In genomic region chr4:107783541-107783940, GRCm38 (mm10) we compare ENCODE assay signal across 20 mouse cellular contexts. TPM values are rescaled to one million over a fixed set of nuclear protein-coding genes. Genes with fewer than 3 reads are reported as not detected.
DNase-seq lines count a peak whose midpoint lies in the region; ATAC-seq and TF ChIP-seq lines count a peak whose summit lies in the region.
"Had no signal": no experiment of that assay in that cellular context is flagged by ENCODE, and none has a peak within 500 bp of the region (broad histone marks: within the 10 kb centered on the region; RNA-seq: fewer than 3 reads in every experiment).

No protein-coding gene starts in this region.

- no peak for TF ChIP-seq POLR2A in brain, embryonic 14.5 days (IDR thresholded peaks at IDR 0.05; ENCODE audit: borderline replicate concordance, extremely low read depth, insufficient read depth, insufficient read length, poor library complexity, severe bottlenecking)

- no peaks in the 10 kb centered on the region for H3K9me3 ChIP-seq in kidney, postnatal 0 days (replicated peaks; ENCODE audit: low read length)
- H3K9me3 ChIP-seq in midbrain, embryonic 14.5 days (ENCODE audit: control insufficient read depth, low read length): no peaks in the 10 kb centered on the region
- no peaks in the 10 kb centered on the region for H3K9me3 ChIP-seq in midbrain, embryonic 16.5 days (replicated peaks; ENCODE audit: control insufficient read depth, low read length, poor library complexity, severe bottlenecking)
- H3K9me3 ChIP-seq in heart, embryonic 11.5 days (replicated peaks; ENCODE audit: control insufficient read depth, low read length): no peaks in the 10 kb centered on the region
- H3K9me3 ChIP-seq: embryonic facial prominence, embryonic 15.5 days; heart, embryonic 13.5 days; hindbrain, embryonic 15.5 days; intestine, embryonic 15.5 days; liver, embryonic 15.5 days had no signal

- TF ChIP-seq CTCF in kidney, postnatal 0 days (IDR thresholded peaks at IDR 0.05; ENCODE audit: low read depth): no peak
- no peak for TF ChIP-seq CTCF in brain, embryonic 14.5 days (IDR thresholded peaks at IDR 0.05; ENCODE audit: borderline replicate concordance, extremely low read depth, insufficient read depth, insufficient read length)

- H3K4me2 ChIP-seq in kidney, postnatal 0 days (ENCODE audit: low read length): no peak overlapping the region
- H3K4me2 ChIP-seq in midbrain, embryonic 14.5 days (ENCODE audit: low read length): no peak overlapping the region
- no peak overlapping the region for H3K4me2 ChIP-seq in midbrain, embryonic 16.5 days (ENCODE audit: low read length)
- H3K4me2 ChIP-seq in heart, embryonic 11.5 days: no peak overlapping the region
- H3K4me2 ChIP-seq: embryonic facial prominence, embryonic 15.5 days; heart, embryonic 13.5 days; hindbrain, embryonic 15.5 days; intestine, embryonic 15.5 days; liver, embryonic 15.5 days had no signal

- H3K4me1 ChIP-seq in kidney, postnatal 0 days (replicated peaks; ENCODE audit: insufficient read depth, low read length): no peaks in the 10 kb centered on the region
- H3K4me1 ChIP-seq in midbrain, embryonic 14.5 days (ENCODE audit: control insufficient read depth, insufficient read depth, low read length): peaks cover 12% of the 10 kb centered on the region; the same call in 1 of the 2 replicates
- peaks cover 13% of the 10 kb centered on the region for H3K4me1 ChIP-seq in midbrain, embryonic 16.5 days (ENCODE audit: control insufficient read depth, insufficient read depth, low read length)
- H3K4me1 ChIP-seq in heart, embryonic 11.5 days (ENCODE audit: control insufficient read depth, insufficient read depth, low read length): no peaks in the 10 kb centered on the region
- H3K4me1 ChIP-seq: embryonic facial prominence, embryonic 15.5 days; heart, embryonic 13.5 days; intestine, embryonic 15.5 days; liver, embryonic 15.5 days had no signal

- no peak overlapping the region for H3K9ac ChIP-seq in kidney, postnatal 0 days (ENCODE audit: low read depth, low read length)
- H3K9ac ChIP-seq in midbrain, embryonic 14.5 days (replicated peaks; ENCODE audit: low read length): no peak overlapping the region
- H3K9ac ChIP-seq in midbrain, embryonic 16.5 days (ENCODE audit: low read depth, low read length): no peak overlapping the region
- no peak overlapping the region for H3K9ac ChIP-seq in heart, embryonic 11.5 days (ENCODE audit: low read depth, low read length)
- H3K9ac ChIP-seq: embryonic facial prominence, embryonic 15.5 days; heart, embryonic 13.5 days; hindbrain, embryonic 15.5 days; intestine, embryonic 15.5 days; liver, embryonic 15.5 days had no signal

- ATAC-seq in kidney, postnatal 0 days (replicated peaks; ENCODE audit: low FRiP score, low read depth): no peak
- no peak for ATAC-seq in midbrain, embryonic 14.5 days (ENCODE audit: low FRiP score, low TSS enrichment)
- ATAC-seq in midbrain, embryonic 16.5 days: no peak
- peak; percentile 57 for ATAC-seq in megakaryocyte progenitor cell, adult 5-6 weeks (replicated peaks; ENCODE audit: poor library complexity)
- no peak for ATAC-seq in heart, embryonic 11.5 days (replicated peaks; ENCODE audit: insufficient number of reproducible peaks, low FRiP score, low TSS enrichment)
- ATAC-seq: intestine, embryonic 15.5 days had no signal

- no peak overlapping the region for H3K4me3 ChIP-seq in kidney, postnatal 0 days (replicated peaks; ENCODE audit: low read depth, low read length)
- H3K4me3 ChIP-seq in midbrain, embryonic 14.5 days (replicated peaks; ENCODE audit: low read depth, low read length): no peak overlapping the region
- H3K4me3 ChIP-seq in midbrain, embryonic 16.5 days (ENCODE audit: low read depth, low read length): no peak overlapping the region
- H3K4me3 ChIP-seq in heart, embryonic 11.5 days (ENCODE audit: low read depth, low read length): no peak overlapping the region
- H3K4me3 ChIP-seq: embryonic facial prominence, embryonic 15.5 days; heart, embryonic 13.5 days; hindbrain, embryonic 15.5 days; intestine, embryonic 15.5 days; liver, embryonic 15.5 days; myocyte had no signal

- H3K36me3 ChIP-seq in kidney, postnatal 0 days (ENCODE audit: insufficient read depth, low read length): no peaks in the 10 kb centered on the region
- H3K36me3 ChIP-seq in midbrain, embryonic 14.5 days (ENCODE audit: control insufficient read depth, insufficient read depth, low read length): no peaks in the 10 kb centered on the region
- no peaks in the 10 kb centered on the region for H3K36me3 ChIP-seq in midbrain, embryonic 16.5 days (ENCODE audit: control insufficient read depth, insufficient read depth, low read length)
- H3K36me3 ChIP-seq in heart, embryonic 11.5 days (ENCODE audit: control insufficient read depth, insufficient read depth, low read length): no peaks in the 10 kb centered on the region
- H3K36me3 ChIP-seq: embryonic facial prominence, embryonic 15.5 days; heart, embryonic 13.5 days; hindbrain, embryonic 15.5 days; intestine, embryonic 15.5 days; liver, embryonic 15.5 days had no signal

- DNase-seq in kidney, postnatal 0 days (ENCODE audit: low spot score): peak; percentile 25
- no peak for DNase-seq in kidney, postnatal 4 days
- no peak for DNase-seq in midbrain, embryonic 14.5 days
- DNase-seq in brain, embryonic 14.5 days (ENCODE audit: low read depth): peak; percentile 50
- DNase-seq in embryo, embryonic 9.5 days (ENCODE audit: extremely low spot score): no peak
- DNase-seq: cerebellum, adult 9-11 months; heart, adult 11 months; kidney, adult 9 months; thymus, postnatal 25 days had no signal

- WGBS in kidney, postnatal 0 days: 61% methylated on average over 10 of the region's 10 CpGs
- 67% methylated on average over 10 of the region's 10 CpGs for WGBS in midbrain, embryonic 14.5 days
- 59% methylated on average over 10 of the region's 10 CpGs for WGBS in midbrain, embryonic 16.5 days
- WGBS in heart, embryonic 11.5 days (ENCODE audit: insufficient replicate concordance): 67% methylated on average over 10 of the region's 10 CpGs

- no peak overlapping the region for H3K27ac ChIP-seq in kidney, postnatal 0 days
- 0 out of 2 replicates have a peak overlapping the region, but pooled peaks have one; percentile 8 for H3K27ac ChIP-seq in midbrain, embryonic 14.5 days (replicated peaks; ENCODE audit: low read depth, low read length)
- H3K27ac ChIP-seq in midbrain, embryonic 16.5 days (ENCODE audit: low read length): no peak overlapping the region
- H3K27ac ChIP-seq in heart, embryonic 11.5 days (ENCODE audit: low read depth, low read length): no peak overlapping the region
- H3K27ac ChIP-seq: embryonic facial prominence, embryonic 15.5 days; heart, embryonic 13.5 days; intestine, embryonic 15.5 days; liver, embryonic 15.5 days had no signal

- H3K27me3 ChIP-seq in kidney, postnatal 0 days (ENCODE audit: insufficient read depth, low read length): no peaks in the 10 kb centered on the region
- no peaks in the 10 kb centered on the region for H3K27me3 ChIP-seq in midbrain, embryonic 14.5 days (ENCODE audit: control insufficient read depth, insufficient read depth, low read length)
- H3K27me3 ChIP-seq in midbrain, embryonic 16.5 days (ENCODE audit: control insufficient read depth, insufficient read depth, low read depth, low read length): no peaks in the 10 kb centered on the region
- no peaks in the 10 kb centered on the region for H3K27me3 ChIP-seq in heart, embryonic 11.5 days (ENCODE audit: control insufficient read depth, insufficient read depth, low read length)
- H3K27me3 ChIP-seq: CH12.LX; embryonic facial prominence, embryonic 15.5 days; hindbrain, embryonic 15.5 days; intestine, embryonic 15.5 days; liver, embryonic 15.5 days had no signal

RNA-seq across cellular contexts. Expression of gene Lrp8, which starts 18.5 kb away (rescaled TPM):
- polyA plus RNA-seq in kidney, postnatal 0 days (2015; fragmentation: Nextera tagmentation; extraction: Ambion mirVana): 0.41 and 0.82 TPM in 2 replicates
- 54.3 and 58.1 TPM in 2 replicates for polyA plus RNA-seq in midbrain, embryonic 14.5 days (2014; fragmentation: Nextera tagmentation; extraction: Ambion mirVana)
- 44.4 and 56.0 TPM in 2 replicates for polyA plus RNA-seq in midbrain, embryonic 16.5 days (2015; fragmentation: Nextera tagmentation; extraction: Ambion mirVana)
- polyA plus RNA-seq in brain, embryonic 14.5 days (2012; rRNA removed): 129 and 146 TPM in 2 replicates
- 15.6 and 19.7 TPM in 2 replicates for total RNA-seq in megakaryocyte progenitor cell, adult 5-6 weeks (2015)
- 15.3 and 17.3 TPM in 2 replicates for total RNA-seq in megakaryocyte progenitor cell, adult 5-6 weeks (2017)
- polyA plus RNA-seq in heart, embryonic 11.5 days (2014; fragmentation: Nextera tagmentation; extraction: Ambion mirVana): 1.1 and 1.8 TPM in 2 replicates
- total RNA-seq: gastrocnemius, adult 8-10 months had no signal

Comparison
In these comparisons a context has a peak if more than half of its experiments do, and no peak if none do; other contexts are left out.
1. DNase-seq: peak in kidney, postnatal 0 days (single experiment) and brain, embryonic 14.5 days (single experiment); none in kidney, postnatal 4 days (0 of 2), midbrain, embryonic 14.5 days (single experiment) and embryo, embryonic 9.5 days (single experiment).
2. RNA of gene Lrp8, which starts 18.5 kb away (polyA plus RNA-seq): 129 to 146 TPM in brain, embryonic 14.5 days, 54.3 to 58.1 TPM in midbrain, embryonic 14.5 days and 44.4 to 56.0 TPM in midbrain, embryonic 16.5 days; 1.1 to 1.8 TPM in heart, embryonic 11.5 days and 0.41 to 0.82 TPM in kidney, postnatal 0 days; every median in the first group is over 10 times any median in the second.